Mouse (Mus musculus) heart, adult 8-10 months (tissue): ENCODE data around the gene Wdfy4. TPM values are rescaled to one million over a fixed set of nuclear protein-coding genes. Genes with fewer than 3 reads are reported as not detected.

Experiments used
- DNase-seq: peaks from one replicate; pipeline ENCODE4 v3.0.0; 2022; ENCODE audit warnings: low spot score
- total RNA-seq, 4 experiments: library from RNA; stranded (reverse); gene quantifications; 2 replicates each; pipeline ENCODE4 v1.2.4; 2022

Gene Wdfy4
- total RNA-seq = 1 to 10 TPM; 1.6 to 4.5 (median 2.3) TPM

DNA sequence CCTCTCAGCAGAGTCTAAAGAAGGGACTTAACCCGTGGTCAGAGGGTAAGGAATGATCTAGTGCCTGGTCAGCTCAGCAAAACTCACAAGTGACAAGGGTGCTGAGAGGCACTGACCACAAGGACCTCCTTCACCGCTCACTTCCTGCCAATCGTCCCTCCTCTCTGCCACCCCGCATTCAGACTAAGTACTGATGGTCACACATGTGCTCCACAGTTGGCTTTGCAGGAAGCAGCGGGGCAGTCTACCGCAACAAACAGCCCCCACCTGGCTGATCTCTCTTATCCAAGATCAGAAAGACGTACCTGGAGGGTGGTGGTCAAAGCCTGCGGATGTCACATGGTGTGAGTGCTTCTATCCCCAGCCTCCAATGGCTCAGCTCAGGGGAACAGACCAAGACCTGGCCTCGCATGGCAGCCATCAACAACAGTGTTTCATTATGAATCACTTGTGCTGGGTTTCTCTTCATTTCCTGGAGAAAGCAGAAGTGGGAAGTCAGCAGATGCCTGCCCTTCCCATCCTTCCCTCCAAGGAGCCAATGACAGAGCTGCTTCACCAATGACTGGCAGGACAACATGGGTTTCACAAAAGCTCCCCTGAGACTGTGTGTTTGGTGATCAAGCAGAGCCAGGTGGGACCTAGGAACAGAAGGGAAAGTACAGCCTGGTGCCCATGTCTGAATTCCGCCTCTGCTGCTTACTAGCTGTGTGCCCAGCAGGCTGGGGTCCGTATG lies at the start of gene Wdfy4:
Wdfy4 (minus strand) TSS at position 441 of the 733 bp plus-strand sequence.
- DNase-seq = peak; percentile 38

DNA sequence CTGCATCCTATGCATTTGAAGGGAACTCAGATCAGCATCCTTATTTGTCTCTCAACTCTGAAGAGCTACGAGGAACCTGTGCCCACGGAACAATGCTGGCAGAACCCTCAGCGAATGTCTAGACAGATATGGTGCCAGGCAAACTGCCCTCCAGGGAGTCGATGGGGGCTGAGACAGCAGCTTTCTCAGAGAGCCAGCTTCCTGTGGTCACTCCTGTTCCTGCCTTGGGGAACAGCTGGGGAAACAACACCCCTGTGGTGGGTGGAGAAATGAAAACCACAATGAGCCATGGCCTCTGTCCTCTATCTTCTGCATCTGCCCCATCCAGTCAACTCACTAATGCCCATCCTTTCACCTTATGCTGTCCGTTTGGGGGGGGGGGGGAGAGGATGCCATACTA lies 46.7 kb upstream of the Wdfy4 start:
- DNase-seq = peak; percentile 32

DNA sequence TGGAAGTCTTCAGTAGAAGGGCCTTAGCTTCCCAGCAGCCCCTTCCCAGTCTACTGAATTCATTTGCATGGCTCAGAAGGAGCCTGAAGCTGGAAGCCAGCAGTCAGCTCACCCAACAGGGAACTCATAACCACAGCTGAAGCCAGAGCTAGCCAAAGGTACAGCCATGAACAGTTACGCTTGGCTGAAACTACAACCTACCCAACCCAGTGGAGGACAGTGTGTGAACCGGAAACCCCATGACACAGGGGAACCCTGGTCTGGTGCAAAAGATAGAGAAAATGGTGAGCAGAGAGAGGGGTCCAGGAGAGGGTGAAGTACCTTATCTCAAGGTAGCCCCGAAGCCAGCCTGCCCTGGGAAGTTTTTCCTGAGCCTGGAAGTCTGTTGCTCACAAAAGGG lies 46.0 kb upstream of the Wdfy4 start:
- DNase-seq = no peak

DNA sequence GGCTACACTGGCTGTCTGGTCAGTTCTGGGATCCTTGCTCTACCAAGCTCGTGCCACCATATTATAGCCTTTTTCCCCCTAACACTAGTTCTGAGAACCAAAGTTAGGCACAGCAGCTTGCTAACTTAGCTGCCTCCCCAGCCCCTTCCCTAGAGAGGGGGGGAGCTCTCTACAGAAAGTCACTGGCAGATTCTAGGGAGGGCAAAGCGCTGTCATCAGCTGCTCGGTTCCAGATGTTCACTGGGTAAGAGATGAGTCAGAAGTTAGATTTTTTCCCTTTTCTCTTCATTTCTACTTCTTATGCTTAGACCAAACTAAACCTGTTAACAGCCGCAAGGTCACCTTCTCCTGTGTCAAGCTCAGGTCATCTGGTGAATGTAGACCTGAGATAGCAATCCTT lies 45.4 kb upstream of the Wdfy4 start:
- DNase-seq = no peak

GRCm38 (mm10) chr14:33225235-33225634 lies 39.9 kb upstream of the Wdfy4 start:
- no peak for DNase-seq

- DNase-seq = no peak
Observed at GRCm38 (mm10) chr14:33216343-33217208, 31.3 kb upstream of the Wdfy4 start.

DNA sequence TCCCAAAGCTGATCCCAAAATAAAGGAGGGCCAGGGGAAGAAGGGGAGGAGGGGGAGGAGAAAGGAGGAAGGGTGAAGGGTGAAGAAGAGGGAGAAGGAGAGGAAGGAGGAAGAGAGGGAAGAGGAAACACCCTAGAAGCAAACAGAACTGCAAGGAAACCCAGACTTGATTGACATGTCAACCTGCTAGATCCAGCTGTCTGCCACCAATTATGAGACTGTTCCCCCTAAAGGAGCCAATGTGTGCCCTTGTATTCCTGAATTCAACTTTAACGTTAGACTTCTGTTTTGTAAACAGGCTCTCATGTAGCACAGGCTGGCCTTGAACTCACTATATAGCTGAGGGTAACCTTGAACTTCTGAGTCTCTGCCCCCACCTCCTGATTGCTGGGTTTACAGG lies 29.9 kb upstream of the Wdfy4 start:
- DNase-seq = no peak

DNA sequence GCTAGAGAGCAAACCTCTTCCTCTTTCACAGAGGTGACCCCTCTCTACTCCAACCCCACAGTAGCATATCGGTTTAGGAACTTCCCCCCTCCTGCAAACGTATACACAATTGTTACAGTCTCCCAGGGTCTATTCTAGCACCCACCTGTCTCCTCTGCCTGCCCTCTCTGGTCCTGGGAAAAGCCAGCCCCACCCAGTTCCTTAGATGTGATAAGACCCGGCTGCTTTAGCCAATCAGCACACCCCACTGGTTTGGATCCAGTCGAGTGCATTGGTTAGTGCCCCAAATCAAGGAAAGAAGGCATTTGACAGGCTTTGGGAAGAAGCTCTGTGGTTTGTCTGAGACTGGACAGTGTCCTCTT lies 29.4 kb upstream of the Wdfy4 start:
- DNase-seq = no peak

DNA sequence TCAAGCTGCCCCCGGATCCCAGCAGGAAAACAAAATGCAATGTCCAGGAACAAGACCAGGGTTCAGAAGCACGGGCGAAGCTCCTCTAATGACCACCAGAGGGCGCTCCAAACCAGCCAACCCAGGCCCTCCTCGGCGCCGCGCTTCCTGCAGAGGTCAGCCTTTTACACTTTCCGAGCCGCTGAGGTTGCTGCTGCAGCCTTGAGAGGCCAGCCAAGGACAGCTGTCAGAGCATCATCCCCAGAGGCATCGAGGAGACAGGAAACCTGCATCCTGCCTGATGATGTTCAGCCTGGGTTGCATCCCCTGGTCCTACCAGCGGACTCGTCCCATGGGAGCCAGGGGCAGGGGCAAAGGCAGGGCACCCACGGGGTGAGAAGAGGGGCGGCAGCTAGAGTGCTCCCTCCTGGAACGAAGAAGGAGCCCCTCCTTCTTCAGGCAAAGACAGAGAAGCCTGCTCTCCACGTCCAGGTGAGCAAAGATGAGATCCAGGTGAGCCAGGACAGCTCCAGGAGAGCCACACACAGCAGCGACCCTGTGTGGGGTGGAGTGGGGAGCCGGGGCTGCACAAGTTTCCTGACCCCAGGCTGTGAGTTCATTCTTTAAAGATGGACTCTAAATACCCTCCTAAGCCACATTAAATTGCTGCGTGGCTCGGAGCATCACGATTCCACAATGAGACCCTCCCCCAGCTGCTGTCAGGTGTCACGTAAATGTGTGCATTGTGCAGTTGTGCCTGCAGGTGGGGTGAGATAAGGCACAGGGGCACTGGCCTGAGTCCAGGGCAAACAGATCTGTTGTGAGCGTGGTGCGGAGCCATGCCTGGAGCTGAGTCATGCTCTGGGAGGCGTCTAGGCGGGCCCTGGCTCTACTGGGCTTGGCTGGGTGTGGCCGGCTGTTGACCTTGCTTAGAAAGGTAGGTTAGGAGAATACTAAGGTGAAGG lies 28.8 kb upstream of the Wdfy4 start, which contains the start of gene Arhgap22:
Arhgap22 (plus strand) TSS at position 204 of the 944 bp plus-strand sequence.
- peak; percentile 82 for DNase-seq

- DNase-seq = no peak
Observed at GRCm38 (mm10) chr14:33212958-33213309, 27.6 kb upstream of the Wdfy4 start.

GRCm38 (mm10) chr14:33212271-33212957 lies 27.1 kb upstream of the Wdfy4 start:
- no peak for DNase-seq

DNA sequence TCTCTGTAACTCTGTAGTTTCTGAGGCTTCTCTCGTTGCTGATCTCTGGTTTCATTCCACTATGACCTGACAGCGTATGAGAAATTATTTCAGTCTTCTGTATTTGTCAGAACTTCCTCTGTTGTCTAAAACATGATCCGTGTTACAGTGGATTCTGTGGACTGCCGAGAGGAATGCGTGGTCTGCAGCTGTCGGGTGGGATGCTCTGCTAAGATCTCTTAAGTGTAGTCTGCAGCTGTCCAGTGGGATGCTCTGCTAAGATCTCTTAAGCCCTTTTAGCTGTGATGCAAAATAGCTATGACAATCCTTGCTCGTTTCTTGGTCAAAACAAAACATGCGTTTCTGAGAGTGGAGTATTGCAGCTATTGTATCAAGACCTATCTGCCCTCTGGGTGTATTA lies 25.5 kb upstream of the Wdfy4 start:
- no peak for DNase-seq

GRCm38 (mm10) chr14:33208331-33208730 lies 23.0 kb upstream of the Wdfy4 start:
- DNase-seq = no peak

- no peak for DNase-seq
Observed at GRCm38 (mm10) chr14:33207011-33207410, 21.7 kb upstream of the Wdfy4 start.

DNA sequence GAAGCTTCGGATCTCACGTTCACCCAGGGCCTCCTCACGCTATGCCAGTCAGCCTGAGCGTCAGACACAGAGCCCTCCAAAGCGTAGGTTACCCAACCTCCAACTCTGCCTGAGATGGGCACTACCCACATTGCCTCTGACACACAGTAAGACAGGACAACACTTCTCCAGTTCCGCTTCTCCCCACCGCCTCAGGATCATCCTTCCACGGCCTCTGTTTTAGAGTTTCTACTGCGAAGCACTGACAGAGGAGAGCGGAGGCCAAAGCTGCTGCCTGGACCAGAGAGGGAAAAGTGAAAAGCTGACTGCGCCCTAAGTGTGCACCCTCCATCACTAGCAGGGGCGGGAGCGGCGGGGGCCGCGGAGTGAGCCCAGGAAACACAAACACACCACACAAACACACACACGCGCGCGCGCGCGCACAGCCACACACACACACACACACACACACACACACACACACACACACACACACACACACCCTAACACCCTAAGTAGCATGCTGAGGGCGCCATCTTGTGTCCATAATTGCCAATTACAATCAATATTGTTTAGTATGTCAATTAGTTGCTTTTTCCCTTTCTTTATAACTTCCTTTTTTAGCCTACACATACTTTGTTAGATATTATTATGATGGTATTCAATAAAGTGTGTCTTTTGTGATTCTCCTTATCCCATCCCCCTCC lies 20.1 kb upstream of the Wdfy4 start:
- DNase-seq = no peak

GRCm38 (mm10) chr14:33203777-33204176 lies 18.5 kb upstream of the Wdfy4 start:
- DNase-seq = no peak

DNA sequence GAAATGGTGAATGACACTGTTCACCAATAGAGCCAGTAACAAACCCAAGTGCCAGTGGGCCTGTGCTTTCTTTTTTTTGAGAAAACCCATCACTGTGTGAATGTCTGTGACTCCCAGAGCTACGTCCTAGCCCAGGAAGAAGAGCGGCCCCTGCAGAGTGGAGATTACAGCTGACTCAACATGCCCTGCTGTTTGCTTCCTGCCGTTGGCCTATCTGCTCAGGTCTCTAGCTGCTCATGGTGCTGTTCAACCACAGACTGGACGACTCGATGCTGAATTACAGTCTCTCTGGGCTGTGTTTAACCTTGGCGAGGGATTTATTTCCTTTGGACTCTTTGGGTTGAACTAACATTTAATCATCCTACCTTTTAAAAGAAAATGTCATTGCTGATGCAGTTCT lies 17.6 kb upstream of the Wdfy4 start:
- no peak for DNase-seq

DNA sequence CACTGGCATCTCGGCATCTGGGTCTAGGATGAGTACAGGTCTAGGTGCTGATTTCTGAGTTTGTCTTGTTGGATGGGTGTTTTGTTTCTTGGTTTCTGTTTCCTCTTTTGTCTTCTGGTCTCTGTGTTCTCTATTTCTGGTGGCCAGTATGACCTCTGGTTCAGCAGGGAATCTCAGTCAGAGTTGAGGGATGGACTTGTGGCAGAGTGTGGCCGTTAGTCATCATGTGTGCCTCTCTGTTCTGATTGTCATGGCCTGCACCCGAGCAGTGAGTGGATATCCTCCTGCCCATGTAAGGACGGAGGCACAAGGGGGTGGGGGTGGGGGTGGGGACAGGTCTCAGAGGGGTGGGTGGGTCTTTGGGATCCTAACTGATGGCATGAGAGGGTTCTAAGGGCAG lies 16.9 kb upstream of the Wdfy4 start:
- no peak for DNase-seq

- DNase-seq = no peak
Observed at GRCm38 (mm10) chr14:33194241-33194640, 8.9 kb upstream of the Wdfy4 start.

DNA sequence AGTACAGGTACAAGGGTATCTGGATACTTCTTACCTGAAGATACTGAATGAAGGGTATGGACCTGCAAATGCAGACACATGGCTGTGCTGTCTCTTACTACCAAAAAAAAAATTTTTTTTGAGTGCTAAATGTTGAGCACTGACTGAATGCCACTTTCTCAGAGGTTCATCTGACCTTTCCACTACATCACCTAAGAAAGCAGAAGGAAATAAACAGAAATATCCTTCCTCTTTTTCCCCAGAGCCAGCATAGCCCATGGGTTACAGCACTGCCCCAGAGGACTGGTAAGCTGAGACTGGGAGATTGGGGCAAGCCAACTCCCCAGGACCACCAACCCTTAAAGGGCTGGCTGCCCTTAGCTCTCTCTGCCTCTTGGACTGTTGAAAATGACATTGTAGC lies 8.5 kb upstream of the Wdfy4 start:
- DNase-seq = no peak

- DNase-seq = no peak
Observed at GRCm38 (mm10) chr14:33190646-33191045, 5.3 kb upstream of the Wdfy4 start.
